Mouse (Mus musculus): ENCODE measurements around the gene Tti1. TPM values are rescaled to one million over a fixed set of nuclear protein-coding genes. Genes with fewer than 3 reads are reported as not detected.

Gene Tti1
- polyA plus RNA-seq, 1 experiment from 2014 or later = 22.2 TPM

GRCm38 (mm10) chr2:157957707-157958108 lies 70.5 kb downstream of the Tti1 start:
- WGBS = 4% methylated on average over 2 of the region's 2 CpGs
- H3K36me3 ChIP-seq = no peaks in the 10 kb centered on the region
- 0 out of 2 replicates have a peak, but pooled peaks have one; percentile 24 for ATAC-seq

GRCm38 (mm10) chr2:157953978-157954377 lies 74.3 kb downstream of the Tti1 start:
- ATAC-seq = 0 out of 2 replicates have a peak, but pooled peaks have one; percentile 48

More at GRCm38 (mm10) chr2:157957707-157958108, 70.5 kb downstream of the Tti1 start:
- Histone ChIP-seq H3K4me2 (replicated peaks) (no peak overlapping the region), H3K4me3 (replicated peaks) (no peak overlapping the region), H3K9me3 (no peaks in the 10 kb centered on the region), H3K9ac (replicated peaks) (no peak overlapping the region), H3K27me3 (no peaks in the 10 kb centered on the region), H3K4me1 (replicated peaks) (peaks cover 23% of the 10 kb centered on the region), H3K27ac (no peak overlapping the region)

GRCm38 (mm10) chr2:157944156-157944893 lies 83.9 kb downstream of the Tti1 start:
- H3K27ac ChIP-seq = peak overlapping the region; percentile 45; the same call in 1 of the 2 replicates
- WGBS = 11% methylated on average over 36 of the region's 37 CpGs

More at GRCm38 (mm10) chr2:157953978-157954377, 74.3 kb downstream of the Tti1 start:
- Histone ChIP-seq H3K9me3 (no peaks in the 10 kb centered on the region), H3K36me3 (no peaks in the 10 kb centered on the region), H3K4me2 (replicated peaks) (no peak overlapping the region), H3K4me1 (replicated peaks) (peaks cover 23% of the 10 kb centered on the region), H3K9ac (replicated peaks) (no peak overlapping the region), H3K27me3 (no peaks in the 10 kb centered on the region), H3K4me3 (replicated peaks) (no peak overlapping the region), H3K27ac (no peak overlapping the region)
- 76% methylated on average over 5 of the region's 5 CpGs for WGBS

GRCm38 (mm10) chr2:157943514-157944155 lies 84.6 kb downstream of the Tti1 start:
- H3K9ac ChIP-seq (replicated peaks) = peak overlapping the region; percentile 71
- peaks cover 25% of the 10 kb centered on the region for H3K27me3 ChIP-seq
- no peaks in the 10 kb centered on the region for H3K36me3 ChIP-seq
- no peaks in the 10 kb centered on the region for H3K9me3 ChIP-seq
- peak overlapping the region; percentile 44 for H3K27ac ChIP-seq
- 1% methylated on average over 46 of the region's 47 CpGs for WGBS
- H3K4me1 ChIP-seq (replicated peaks) = peaks cover 34% of the 10 kb centered on the region
- peak overlapping the region; percentile 46 for H3K4me3 ChIP-seq (replicated peaks)
- peak overlapping the region; percentile 81 for H3K4me2 ChIP-seq (replicated peaks)
- ATAC-seq = peak; percentile 78

More at GRCm38 (mm10) chr2:157944156-157944893, 83.9 kb downstream of the Tti1 start:
- Histone ChIP-seq H3K4me2 (replicated peaks) (peak overlapping the region; percentile 81), H3K9ac (replicated peaks) (peak overlapping the region; percentile 71), H3K9me3 (no peaks in the 10 kb centered on the region), H3K4me1 (replicated peaks) (peaks cover 34% of the 10 kb centered on the region), H3K36me3 (no peaks in the 10 kb centered on the region), H3K4me3 (replicated peaks) (peak overlapping the region; percentile 46), H3K27me3 (peaks cover 25% of the 10 kb centered on the region)
- ATAC-seq = peak; percentile 46

GRCm38 (mm10) chr2:157940586-157941185 lies 87.5 kb downstream of the Tti1 start:
- ATAC-seq = no peak
- H3K4me1 ChIP-seq (replicated peaks) = peaks cover 41% of the 10 kb centered on the region
- H3K36me3 ChIP-seq = peaks cover 14% of the 10 kb centered on the region
- 0 out of 2 replicates have a peak overlapping the region, but pooled peaks have one; percentile 30 for H3K27ac ChIP-seq
- 6% methylated on average over 18 of the region's 18 CpGs for WGBS
- peaks cover 25% of the 10 kb centered on the region for H3K27me3 ChIP-seq
- H3K9ac ChIP-seq (replicated peaks) = peak overlapping the region; percentile 37; the same call in 1 of the 2 replicates
- H3K4me3 ChIP-seq (replicated peaks) = peak overlapping the region; percentile 0; the same call in 1 of the 2 replicates
- H3K4me2 ChIP-seq (replicated peaks) = peak overlapping the region; percentile 33
- H3K9me3 ChIP-seq = no peaks in the 10 kb centered on the region

GRCm38 (mm10) chr2:157936676-157937075 lies 91.6 kb downstream of the Tti1 start:
- H3K4me3 ChIP-seq (replicated peaks) = no peak overlapping the region
- H3K9me3 ChIP-seq = no peaks in the 10 kb centered on the region
- peaks cover 34% of the 10 kb centered on the region for H3K4me1 ChIP-seq (replicated peaks)
- no peak overlapping the region for H3K27ac ChIP-seq
- no peak overlapping the region for H3K4me2 ChIP-seq (replicated peaks)
- H3K27me3 ChIP-seq = peaks cover 20% of the 10 kb centered on the region
- 84% methylated on average over 4 of the region's 4 CpGs for WGBS
- H3K9ac ChIP-seq (replicated peaks) = no peak overlapping the region
- no peak for ATAC-seq
- peaks cover 16% of the 10 kb centered on the region for H3K36me3 ChIP-seq

GRCm38 (mm10) chr2:157935444-157936171 lies 92.6 kb downstream of the Tti1 start:
- Histone ChIP-seq H3K9me3 (no peaks in the 10 kb centered on the region), H3K4me3 (replicated peaks) (no peak overlapping the region), H3K27me3 (peaks cover 10% of the 10 kb centered on the region), H3K4me1 (replicated peaks) (peaks cover 23% of the 10 kb centered on the region), H3K36me3 (peaks cover 16% of the 10 kb centered on the region), H3K4me2 (replicated peaks) (no peak overlapping the region), H3K9ac (replicated peaks) (no peak overlapping the region), H3K27ac (no peak overlapping the region)
- WGBS = 79% methylated on average over 11 of the region's 11 CpGs
- no peak for ATAC-seq

GRCm38 (mm10) chr2:157932655-157933054 lies 95.6 kb downstream of the Tti1 start:
- Histone ChIP-seq H3K9ac (replicated peaks) (no peak overlapping the region), H3K27ac (no peak overlapping the region), H3K4me3 (replicated peaks) (no peak overlapping the region), H3K36me3 (peaks cover 16% of the 10 kb centered on the region), H3K4me1 (replicated peaks) (peaks cover 33% of the 10 kb centered on the region), H3K4me2 (replicated peaks) (no peak overlapping the region), H3K9me3 (no peaks in the 10 kb centered on the region), H3K27me3 (no peaks in the 10 kb centered on the region)
- no peak for ATAC-seq
- 77% methylated on average over 4 of the region's 4 CpGs for WGBS

Other genes starting within 250 kb of the Tti1 start
- 11.3 and 19.3 TPM in 2 replicates for gene Vstm2l, start 113.8 kb downstream of the Tti1 start, polyA plus RNA-seq (2015; fragmentation: Nextera tagmentation; extraction: Ambion mirVana)
- 40.8 and 49.6 TPM in 2 replicates for gene Rprd1b, start 64 bp upstream of the Tti1 start, polyA plus RNA-seq (2015; fragmentation: Nextera tagmentation; extraction: Ambion mirVana)
- 9.1 and 12.3 TPM in 2 replicates for gene Tgm2, start 118.0 kb upstream of the Tti1 start, polyA plus RNA-seq (2015; fragmentation: Nextera tagmentation; extraction: Ambion mirVana)
- gene D630003M21Rik, start 200.8 kb upstream of the Tti1 start, polyA plus RNA-seq (2015; fragmentation: Nextera tagmentation; extraction: Ambion mirVana) = 1.6 and 2.4 TPM in 2 replicates
- not detected in 2 replicates for gene Bpi, start 229.7 kb upstream of the Tti1 start, polyA plus RNA-seq (2015; fragmentation: Nextera tagmentation; extraction: Ambion mirVana)